Mouse (Mus musculus) heart, adult 2 months (tissue): ENCODE measurements around the gene Srrm3.

Source experiments
- CTCF ChIP-seq: fragments of 200-600 bp; IDR thresholded peaks from 2 replicates; pipeline ENCODE4 v1.8.1; 2022; ENCODE audit warnings: antibody characterized with exemption, mild to moderate bottlenecking, moderate library complexity
- POLR2A ChIP-seq: fragments of 200-500 bp; IDR thresholded peaks from 2 replicates; pipeline ENCODE4 v1.6.1; 2011; ENCODE audit warnings: mild to moderate bottlenecking, low read depth, low read length, control low read depth; ENCODE audit not compliant: insufficient read depth

DNA sequence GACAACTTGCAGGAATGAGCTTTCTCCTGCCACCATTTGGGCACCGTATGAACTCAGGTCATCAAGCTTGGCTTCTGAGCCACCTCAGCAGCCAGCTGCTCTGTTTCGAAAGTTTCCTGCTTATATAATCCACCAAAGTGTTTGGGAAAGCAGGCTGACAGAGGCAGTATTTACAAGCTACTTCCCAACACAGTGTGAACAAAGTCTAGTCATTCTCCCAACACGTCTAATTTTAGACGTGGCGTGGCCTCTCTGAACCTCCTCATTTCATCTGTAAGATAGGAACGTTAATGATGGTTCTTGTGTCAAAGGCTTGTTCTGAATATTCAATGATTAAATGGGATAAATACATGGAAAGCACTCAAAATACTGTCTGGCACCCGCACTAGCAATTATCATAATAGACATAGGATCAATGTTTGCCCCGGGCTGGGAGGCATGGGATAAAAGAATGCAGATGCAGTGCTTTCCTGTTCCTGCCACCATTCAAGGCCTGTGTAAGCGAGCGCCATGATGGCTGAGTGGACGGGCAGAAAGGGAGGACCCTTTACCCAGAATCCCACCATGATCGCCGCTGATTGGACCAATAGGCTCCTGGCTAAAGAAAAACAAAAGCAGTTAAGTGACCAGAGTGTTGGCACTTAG is 39.1 kb downstream of the Srrm3 start:
- no peak for TF ChIP-seq CTCF
- TF ChIP-seq POLR2A: no peak
